ENCODE assay signal across 26 mouse cellular contexts in genomic region chr11:62933099-62933498, GRCm38 (mm10). TPM values are rescaled to one million over a fixed set of nuclear protein-coding genes. Genes with fewer than 3 reads are reported as not detected.
A peak's percentile ranks its signal among the peaks of the same experiment; 100 is the strongest.
DNase-seq lines count a peak whose midpoint lies in the region; ATAC-seq and TF ChIP-seq lines count a peak whose summit lies in the region.
"Had no signal": no experiment of that assay in that cellular context is flagged by ENCODE, and none has a peak within 500 bp of the region (broad histone marks: within the 10 kb centered on the region; RNA-seq: fewer than 3 reads in every experiment).

No protein-coding gene starts in this region.

- H3K27ac ChIP-seq in kidney, adult 2 months (ENCODE audit: insufficient read depth, low read depth, low read length), result no peak overlapping the region
- no peak overlapping the region for H3K27ac ChIP-seq in kidney, embryonic 15.5 days
- H3K27ac ChIP-seq: embryonic facial prominence, embryonic 12.5 days; forebrain, embryonic 13.5 days; hindbrain, embryonic 12.5 days; limb, embryonic 13.5 days; midbrain, embryonic 12.5 days; neural tube, embryonic 13.5 days had no signal

- H3K9me3 ChIP-seq in kidney, embryonic 15.5 days (replicated peaks), result no peaks in the 10 kb centered on the region
- H3K9me3 ChIP-seq: embryonic facial prominence, embryonic 12.5 days; forebrain, embryonic 13.5 days; hindbrain, embryonic 12.5 days; limb, embryonic 13.5 days; midbrain, embryonic 12.5 days; neural tube, embryonic 13.5 days had no signal

- no peak overlapping the region for H3K4me3 ChIP-seq in kidney, adult 2 months (ENCODE audit: insufficient read depth, low read depth, low read length)
- no peak overlapping the region for H3K4me3 ChIP-seq in kidney, embryonic 15.5 days (replicated peaks)
- H3K4me3 ChIP-seq: embryonic facial prominence, embryonic 12.5 days; erythroblast, embryonic 14.5 days; forebrain, embryonic 13.5 days; hindbrain, embryonic 12.5 days; limb, embryonic 13.5 days; midbrain, embryonic 12.5 days; neural tube, embryonic 13.5 days had no signal

- 0 out of 2 replicates have a peak, but pooled peaks have one; percentile 15 for TF ChIP-seq CTCF in kidney, adult 2 months (conservative IDR thresholded peaks at IDR 0.05; ENCODE audit: insufficient read depth, insufficient read length, low read depth, low read length)

- no peak overlapping the region for H3K4me2 ChIP-seq in kidney, embryonic 15.5 days
- H3K4me2 ChIP-seq: embryonic facial prominence, embryonic 12.5 days; forebrain, embryonic 13.5 days; hindbrain, embryonic 12.5 days; limb, embryonic 13.5 days; midbrain, embryonic 12.5 days; neural tube, embryonic 13.5 days had no signal

- intact Hi-C loops in left cerebral cortex, postnatal 4 days (cut with DNase I), result no loop called here

- no peaks in the 10 kb centered on the region for H3K36me3 ChIP-seq in kidney, adult 2 months (ENCODE audit: control insufficient read depth, insufficient read depth, low read length)
- H3K36me3 ChIP-seq in kidney, embryonic 15.5 days, result no peaks in the 10 kb centered on the region
- H3K36me3 ChIP-seq: embryonic facial prominence, embryonic 12.5 days; hindbrain, embryonic 12.5 days; limb, embryonic 13.5 days; midbrain, embryonic 12.5 days; neural tube, embryonic 13.5 days had no signal

- DNase-seq in adrenal gland, postnatal 14 days, result peak; percentile 18
- DNase-seq in adrenal gland, adult 8-10 months, result no peak
- DNase-seq in kidney, adult 2 months, result no peak
- DNase-seq in 3T3-L1 (ENCODE audit: low read depth, low spot score) (peak; percentile 22), R1 (ENCODE audit: low read depth, low spot score) (peak; percentile 71)
- no peak for DNase-seq in c-Kit-positive CD71-positive TER-119-positive erythroid progenitor cells, embryonic 14.5 days (ENCODE audit: low spot score)
- no peak for DNase-seq in left cerebral cortex, postnatal 4 days
- DNase-seq: cerebellum, adult 9-10 months; gastrocnemius, postnatal 10 days; heart, postnatal 10 days; kidney, adult 9 months; lung, postnatal 4 days; thymus, postnatal 36 days had no signal

- no peaks in the 10 kb centered on the region for H3K27me3 ChIP-seq in kidney, adult 2 months (replicated peaks; ENCODE audit: control insufficient read depth, insufficient read depth, low read length)
- no peaks in the 10 kb centered on the region for H3K27me3 ChIP-seq in kidney, embryonic 15.5 days
- H3K27me3 ChIP-seq: embryonic facial prominence, embryonic 12.5 days; forebrain, embryonic 13.5 days; hindbrain, embryonic 12.5 days; limb, embryonic 13.5 days; midbrain, embryonic 12.5 days; neural tube, embryonic 13.5 days had no signal

- H3K4me1 ChIP-seq in kidney, adult 2 months (ENCODE audit: control insufficient read depth, insufficient read depth, low read length), result peaks cover 3% of the 10 kb centered on the region; the same call in 1 of the 2 replicates
- H3K4me1 ChIP-seq in kidney, embryonic 15.5 days, result 0 out of 2 replicates have a peak, but pooled peaks cover 3% of the 10 kb centered on the region
- H3K4me1 ChIP-seq: embryonic facial prominence, embryonic 12.5 days; forebrain, embryonic 13.5 days; hindbrain, embryonic 12.5 days; midbrain, embryonic 12.5 days; neural tube, embryonic 13.5 days had no signal

- WGBS in kidney, adult 2 months, result 93% methylated on average over 9 of the region's 9 CpGs
- WGBS in kidney, embryonic 15.5 days, result 89% methylated on average over 9 of the region's 9 CpGs

- H3K9ac ChIP-seq in kidney, embryonic 15.5 days, result no peak overlapping the region
- H3K9ac ChIP-seq: embryonic facial prominence, embryonic 12.5 days; forebrain, embryonic 13.5 days; hindbrain, embryonic 12.5 days; limb, embryonic 13.5 days; midbrain, embryonic 12.5 days; neural tube, embryonic 13.5 days had no signal

- ATAC-seq in kidney, embryonic 15.5 days (replicated peaks; ENCODE audit: low FRiP score), result no peak
- ATAC-seq: CD4-positive, CD25-positive, alpha-beta regulatory T cell, adult 4 months; forebrain, embryonic 13.5 days had no signal

- no peak for TF ChIP-seq POLR2A in kidney, adult 2 months (IDR thresholded peaks at IDR 0.05; ENCODE audit: low read depth, low read length)

RNA-seq across cellular contexts. Expression of gene Cdrt4, which starts 17.9 kb away (rescaled TPM):
- not detected in 2 replicates for total RNA-seq in adrenal gland, postnatal 14 days (2021)
- under 1 TPM in 1 of 4 experiments, not detected in 3; 0.35 TPM for total RNA-seq in adrenal gland, adult 8-10 months (2022)
- 0.14 TPM in 1 of 2 replicates, not detected in the other for polyA plus RNA-seq in kidney, adult 2 months (2012; rRNA removed)
- not detected in 2 replicates for polyA plus RNA-seq in kidney, embryonic 15.5 days (2015; fragmentation: Nextera tagmentation; extraction: Ambion mirVana)
- total RNA-seq in left cerebral cortex, postnatal 4 days (2021), result not detected
- total RNA-seq: heart, adult 8-10 months; heart, postnatal 10 days; left cerebral cortex, postnatal 10 days had no signal
- polyA plus RNA-seq: CD4-positive, CD25-positive, alpha-beta regulatory T cell, adult 4 months; erythroblast, embryonic 14.5 days; forebrain, embryonic 13.5 days; hindbrain, embryonic 12.5 days; large intestine, adult 2 months; liver, embryonic 16.5 days; midbrain, embryonic 12.5 days; neural tube, embryonic 13.5 days had no signal

RNA-seq across cellular contexts. Expression of gene Tvp23b, which starts 53.8 kb away (rescaled TPM):
- total RNA-seq in adrenal gland, postnatal 14 days (2021), result 33.6 and 34.4 TPM in 2 replicates
- total RNA-seq in adrenal gland, adult 8-10 months (2022), result 10 to 100 TPM; 55.3 to 69.3 (median 59.9) TPM
- polyA plus RNA-seq in kidney, adult 2 months (2012; rRNA removed), result 21.3 and 26.1 TPM in 2 replicates
- 70.3 and 77.3 TPM in 2 replicates for polyA plus RNA-seq in kidney, embryonic 15.5 days (2015; fragmentation: Nextera tagmentation; extraction: Ambion mirVana)
- 10 to 100 TPM; 19.6 to 22.0 TPM for total RNA-seq in left cerebral cortex, postnatal 4 days (2021)
- polyA plus RNA-seq: erythroblast, embryonic 14.5 days had no signal

Comparison
In these comparisons a context has a peak if more than half of its experiments do, and no peak if none do; other contexts are left out.
1. DNase-seq: peak in adrenal gland, postnatal 14 days (single experiment), 3T3-L1 (single experiment) and R1 (single experiment); none in adrenal gland, adult 8-10 months (single experiment), kidney, adult 2 months (single experiment), c-Kit-positive CD71-positive TER-119-positive erythroid progenitor cells, embryonic 14.5 days (single experiment) and left cerebral cortex, postnatal 4 days (single experiment).